Mouse (Mus musculus) lung, embryonic 15.5 days (tissue): ENCODE measurements around the gene Shisa3. TPM values are rescaled to one million over a fixed set of nuclear protein-coding genes. Genes with fewer than 3 reads are reported as not detected.

Experiments used
- ATAC-seq: fragments of 200-750 bp; cut with Nextera tagmentation; 2 replicates; pipeline ENCODE4 v1.8.0; 2017; ENCODE audit warnings: moderate number of reproducible peaks, borderline replicate concordance; ENCODE audit not compliant: low FRiP score, low TSS enrichment; ENCODE audit errors: extremely low read depth
- H3K27ac ChIP-seq: fragments of 300-500 bp; sonication (generic); 2 replicates; pipeline ENCODE4 v1.5.1; 2015; ENCODE audit warnings: moderate library complexity, mild to moderate bottlenecking, inconsistent platforms
- H3K27me3 ChIP-seq: fragments of 300-500 bp; sonication (generic); 2 replicates; pipeline ENCODE4 v1.6.1; 2015; ENCODE audit warnings: inconsistent platforms
- H3K36me3 ChIP-seq: fragments of 300-500 bp; sonication (generic); 2 replicates; pipeline ENCODE4 v1.6.1; 2015; ENCODE audit warnings: inconsistent platforms
- H3K4me1 ChIP-seq: fragments of 300-500 bp; sonication (generic); 2 replicates; pipeline ENCODE4 v1.6.1; 2015; ENCODE audit warnings: inconsistent platforms
- H3K4me2 ChIP-seq: fragments of 300-500 bp; sonication (generic); 2 replicates; pipeline ENCODE4 v1.6.1; 2015; ENCODE audit warnings: inconsistent platforms, mild to moderate bottlenecking, moderate library complexity
- H3K4me3 ChIP-seq: fragments of 300-500 bp; sonication (generic); 2 replicates; pipeline ENCODE4 v1.5.1; 2015; ENCODE audit warnings: mild to moderate bottlenecking, inconsistent platforms
- H3K9ac ChIP-seq: fragments of 300-500 bp; sonication (generic); 2 replicates; pipeline ENCODE4 v1.6.1; 2015; ENCODE audit warnings: inconsistent platforms
- H3K9me3 ChIP-seq: fragments of 300-500 bp; sonication (generic); 2 replicates; pipeline ENCODE4 v1.6.1; 2016; ENCODE audit warnings: inconsistent platforms
- WGBS: fragments of 180-500 bp; shearing (Covaris S2); methylation state at CpG from one replicate; pipeline ENCODE4 v1.1.7; 2015; 5-methylcytosine and 5-hydroxymethylcytosine counted together
- microRNA-seq: library from miRNA; unstranded; fragments of <30 nt; microRNA quantifications from one replicate; pipeline ENCODE4, GENCODE M21; 2016
- polyA plus RNA-seq: library from polyadenylated mRNA; unstranded; fragments of >200 nt; fragmentation: Nextera tagmentation; extraction: Ambion mirVana; gene quantifications from 2 replicates; pipeline ENCODE4 v1.2.1, GENCODE M21; 2015

The Shisa3 gene
- polyA plus RNA-seq, 1 experiment from 2014 or later, result 3.1 TPM

DNA sequence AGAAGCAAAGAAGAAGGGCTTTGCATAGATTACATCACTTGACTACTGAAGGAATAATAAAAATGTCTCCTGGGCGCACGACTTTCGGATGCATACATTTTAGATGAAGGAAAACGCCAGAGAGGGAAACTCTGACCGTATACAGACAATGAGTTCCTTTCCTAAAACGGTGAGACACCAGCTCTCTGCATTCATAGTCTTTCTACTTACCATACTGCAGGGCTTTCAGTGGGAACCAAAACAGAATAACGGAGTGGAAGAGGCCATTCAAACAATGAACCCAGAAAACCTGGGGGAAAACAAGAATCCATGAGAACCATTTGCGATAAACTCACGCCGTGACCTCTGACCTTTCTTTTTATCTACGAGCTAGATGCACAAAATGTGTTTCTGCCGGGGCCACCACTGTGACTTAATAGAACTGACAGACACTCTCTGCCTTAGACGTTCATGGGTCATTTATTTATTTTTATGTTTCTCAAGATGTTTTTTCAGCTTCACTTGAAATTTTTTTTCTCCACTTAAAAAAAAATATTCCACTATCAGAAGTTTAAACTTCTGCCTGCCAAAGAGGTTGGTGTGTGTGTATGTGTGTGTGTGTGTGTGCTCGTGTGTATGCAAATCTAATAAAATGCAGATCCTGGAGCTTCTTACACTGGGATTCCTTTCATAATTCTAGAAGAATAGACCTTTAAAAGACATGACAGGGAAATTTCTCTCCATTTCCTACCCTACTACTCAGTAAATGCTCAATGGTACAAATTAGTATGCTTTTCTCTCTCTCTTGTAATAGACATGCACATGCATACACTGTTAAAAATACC is 48.2 kb downstream of the Shisa3 start:
- Histone ChIP-seq H3K9me3 (no peaks in the 10 kb centered on the region), H3K27ac (no peak overlapping the region), H3K9ac (no peak overlapping the region), H3K4me1 (no peaks in the 10 kb centered on the region), H3K4me2 (no peak overlapping the region), H3K27me3 (no peaks in the 10 kb centered on the region), H3K4me3 (no peak overlapping the region), H3K36me3 (0 out of 2 replicates have a peak, but pooled peaks cover 2% of the 10 kb centered on the region)
- no peak for ATAC-seq
- 58% methylated on average over 14 of the region's 14 CpGs for WGBS

DNA sequence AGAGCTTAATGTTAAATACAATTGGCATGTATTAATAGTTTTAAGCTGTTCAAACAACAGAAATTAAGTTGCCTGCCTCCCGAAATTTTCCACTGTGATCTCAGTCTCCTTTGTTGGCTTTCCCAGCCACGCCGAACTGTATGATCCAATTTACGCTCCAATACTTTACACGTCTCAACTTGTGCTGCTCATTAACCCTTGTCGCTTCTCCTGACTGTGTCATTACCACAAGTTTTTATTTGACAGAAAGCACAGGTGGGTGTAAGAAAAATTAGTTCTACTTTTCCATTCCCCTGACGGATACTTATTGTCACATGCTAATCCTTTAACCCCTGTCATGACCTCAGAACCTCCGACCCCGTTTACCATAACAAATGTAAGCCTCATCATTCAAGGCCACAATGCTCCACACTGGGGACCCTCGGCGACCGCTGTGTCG is 49.2 kb downstream of the Shisa3 start:
- Histone ChIP-seq H3K9me3 (no peaks in the 10 kb centered on the region), H3K36me3 (0 out of 2 replicates have a peak, but pooled peaks cover 2% of the 10 kb centered on the region), H3K9ac (no peak overlapping the region), H3K4me1 (no peaks in the 10 kb centered on the region), H3K4me2 (no peak overlapping the region), H3K27ac (no peak overlapping the region), H3K4me3 (no peak overlapping the region), H3K27me3 (no peaks in the 10 kb centered on the region)
- ATAC-seq, result no peak
- 59% methylated on average over 13 of the region's 13 CpGs for WGBS

DNA sequence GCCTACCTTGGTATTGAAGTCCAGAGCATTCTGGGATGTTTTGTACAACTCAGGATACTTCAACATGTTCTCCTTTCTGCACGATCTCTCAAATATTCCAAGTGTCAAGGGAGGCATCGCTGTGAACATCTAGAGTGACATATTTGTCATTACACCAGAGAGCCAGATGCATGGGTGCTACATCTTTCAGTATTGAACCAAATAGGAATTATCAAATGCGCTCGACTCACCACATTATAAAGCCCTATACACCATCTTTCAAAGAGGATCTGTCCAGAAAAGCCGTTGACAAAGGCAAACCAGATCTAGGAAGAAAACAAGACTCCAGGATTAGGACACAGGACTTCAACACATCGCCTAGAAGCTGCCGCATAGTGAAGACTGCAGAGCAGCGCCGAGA is 52.2 kb downstream of the Shisa3 start:
- no peak overlapping the region for H3K9ac ChIP-seq
- no peaks in the 10 kb centered on the region for H3K27me3 ChIP-seq
- H3K4me3 ChIP-seq, result no peak overlapping the region
- H3K36me3 ChIP-seq, result no peaks in the 10 kb centered on the region
- no peaks in the 10 kb centered on the region for H3K4me1 ChIP-seq
- H3K27ac ChIP-seq, result no peak overlapping the region
- H3K9me3 ChIP-seq, result no peaks in the 10 kb centered on the region
- no peak for ATAC-seq
- no peak overlapping the region for H3K4me2 ChIP-seq
- WGBS, result 86% methylated on average over 9 of the region's 9 CpGs

DNA sequence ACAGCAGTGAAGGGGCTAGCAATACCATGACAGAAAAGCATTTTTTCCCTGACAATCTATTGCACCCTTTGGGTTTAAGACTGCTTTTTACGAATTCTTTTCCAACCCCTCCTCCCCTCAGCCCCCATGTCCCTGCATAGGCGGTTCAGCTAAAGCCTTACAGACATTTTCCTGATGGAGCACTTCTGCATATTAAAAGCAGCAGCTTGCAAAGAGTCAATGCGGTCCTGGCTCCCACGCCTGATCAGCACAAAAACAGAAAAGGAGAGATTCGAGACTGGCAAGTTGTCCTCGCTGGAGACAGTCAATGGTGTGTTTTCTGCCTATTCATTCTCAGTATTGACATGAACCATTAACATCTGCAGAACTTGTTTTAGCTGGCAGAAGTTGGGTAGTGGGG is 55.0 kb downstream of the Shisa3 start:
- no peak overlapping the region for H3K4me3 ChIP-seq
- ATAC-seq, result no peak
- H3K4me1 ChIP-seq, result no peaks in the 10 kb centered on the region
- no peak overlapping the region for H3K4me2 ChIP-seq
- H3K9ac ChIP-seq, result no peak overlapping the region
- no peaks in the 10 kb centered on the region for H3K9me3 ChIP-seq
- H3K36me3 ChIP-seq, result 0 out of 2 replicates have a peak, but pooled peaks cover 6% of the 10 kb centered on the region
- H3K27ac ChIP-seq, result no peak overlapping the region
- H3K27me3 ChIP-seq, result no peaks in the 10 kb centered on the region
- WGBS, result 55% methylated on average over 6 of the region's 6 CpGs

DNA sequence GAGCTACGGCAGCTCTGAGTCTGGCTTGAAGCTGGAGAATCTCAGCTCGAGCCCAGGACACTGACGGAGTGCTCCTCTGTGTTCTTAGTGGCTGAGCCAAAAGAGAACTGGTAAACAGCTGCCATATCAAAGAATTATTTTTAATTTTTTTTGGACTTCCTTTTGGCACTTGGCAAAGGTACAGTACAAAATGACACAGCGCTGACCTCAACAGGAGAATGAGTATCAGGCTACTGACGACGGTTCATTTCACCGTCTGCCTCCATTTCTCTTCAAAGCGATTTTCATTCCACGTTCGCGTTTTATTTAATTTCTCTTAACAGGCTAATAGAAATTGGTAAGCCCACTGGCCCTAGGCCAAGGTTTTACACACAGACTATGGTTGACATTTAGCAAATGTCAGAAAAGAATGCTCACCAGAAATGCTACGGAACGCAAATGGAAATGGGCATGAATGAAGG is 61.8 kb downstream of the Shisa3 start:
- Histone ChIP-seq H3K27me3 (no peaks in the 10 kb centered on the region), H3K36me3 (peaks cover 16% of the 10 kb centered on the region; the same call in 1 of the 2 replicates), H3K4me3 (no peak overlapping the region), H3K4me1 (peaks cover 13% of the 10 kb centered on the region), H3K27ac (no peak overlapping the region), H3K9me3 (no peaks in the 10 kb centered on the region), H3K4me2 (peak overlapping the region; percentile 40), H3K9ac (no peak overlapping the region)
- peak; percentile 86 for ATAC-seq
- 41% methylated on average over 13 of the region's 13 CpGs for WGBS

DNA sequence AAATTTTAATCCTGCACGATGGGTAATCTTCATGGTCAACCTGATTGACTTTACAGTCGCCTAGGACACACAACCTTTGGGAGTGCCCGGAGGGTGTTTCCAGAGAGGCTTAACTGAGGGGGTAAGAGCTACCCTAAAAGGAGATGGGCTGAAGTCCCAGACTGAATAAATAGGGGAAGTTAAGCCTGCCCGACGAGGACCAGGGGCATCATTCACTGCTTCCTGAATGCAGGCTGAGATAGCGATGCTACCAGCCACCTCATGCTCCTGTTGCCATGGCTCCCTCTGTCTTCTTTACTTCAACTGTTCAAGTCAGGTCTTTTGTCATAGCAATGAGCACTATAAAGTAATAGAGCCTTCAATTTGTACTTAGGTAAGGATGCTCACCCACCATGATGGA is 62.5 kb downstream of the Shisa3 start:
- Histone ChIP-seq H3K9ac (no peak overlapping the region), H3K27ac (no peak overlapping the region), H3K27me3 (no peaks in the 10 kb centered on the region), H3K4me1 (peaks cover 13% of the 10 kb centered on the region), H3K4me2 (no peak overlapping the region; the same call in 1 of the 2 replicates), H3K9me3 (no peaks in the 10 kb centered on the region), H3K36me3 (peaks cover 16% of the 10 kb centered on the region; the same call in 1 of the 2 replicates), H3K4me3 (no peak overlapping the region)
- ATAC-seq, result no peak
- 73% methylated on average over 6 of the region's 6 CpGs for WGBS

DNA sequence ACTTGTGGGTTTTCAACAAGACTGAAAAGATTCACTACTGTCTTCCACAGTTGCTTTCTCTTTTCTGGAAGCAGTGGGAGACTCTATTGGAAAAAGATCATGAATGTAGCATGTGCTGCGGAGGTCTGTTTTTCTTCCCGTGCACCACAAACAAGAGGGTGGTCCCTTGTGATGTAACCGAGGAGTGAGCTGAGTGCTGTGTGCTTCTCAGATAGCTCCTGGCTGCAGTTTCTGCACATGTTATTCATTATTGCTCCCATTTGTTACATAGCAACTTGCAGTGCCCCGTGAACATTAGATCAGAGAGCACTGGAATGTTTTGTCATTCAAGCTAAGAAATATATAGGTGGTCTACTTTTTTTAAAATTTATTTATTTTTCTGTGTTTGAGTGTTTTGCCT is 65.3 kb downstream of the Shisa3 start:
- no peak for ATAC-seq
- H3K9me3 ChIP-seq, result no peaks in the 10 kb centered on the region
- no peak overlapping the region for H3K27ac ChIP-seq
- H3K9ac ChIP-seq, result no peak overlapping the region
- no peaks in the 10 kb centered on the region for H3K27me3 ChIP-seq
- peaks cover 21% of the 10 kb centered on the region for H3K4me1 ChIP-seq
- peaks cover 10% of the 10 kb centered on the region; the same call in 1 of the 2 replicates for H3K36me3 ChIP-seq
- H3K4me2 ChIP-seq, result no peak overlapping the region
- 69% methylated on average over 4 of the region's 4 CpGs for WGBS
- no peak overlapping the region for H3K4me3 ChIP-seq

Small RNAs within 50 kb of the gene (microRNA-seq; reads per million reads assigned to microRNA genes)
- gene Gm23617, result not detected

Other genes with a start within 250 kb of the Shisa3 start
- 6.6 and 7.4 TPM in 2 replicates for gene Bend4, start 179.6 kb upstream of the Shisa3 start, polyA plus RNA-seq
- gene Atp8a1, start 239.6 kb downstream of the Shisa3 start, polyA plus RNA-seq, result 46.9 and 53.6 TPM in 2 replicates